Comparison of ENCODE assay signal across 8 mouse cellular contexts in the genomic region with DNA sequence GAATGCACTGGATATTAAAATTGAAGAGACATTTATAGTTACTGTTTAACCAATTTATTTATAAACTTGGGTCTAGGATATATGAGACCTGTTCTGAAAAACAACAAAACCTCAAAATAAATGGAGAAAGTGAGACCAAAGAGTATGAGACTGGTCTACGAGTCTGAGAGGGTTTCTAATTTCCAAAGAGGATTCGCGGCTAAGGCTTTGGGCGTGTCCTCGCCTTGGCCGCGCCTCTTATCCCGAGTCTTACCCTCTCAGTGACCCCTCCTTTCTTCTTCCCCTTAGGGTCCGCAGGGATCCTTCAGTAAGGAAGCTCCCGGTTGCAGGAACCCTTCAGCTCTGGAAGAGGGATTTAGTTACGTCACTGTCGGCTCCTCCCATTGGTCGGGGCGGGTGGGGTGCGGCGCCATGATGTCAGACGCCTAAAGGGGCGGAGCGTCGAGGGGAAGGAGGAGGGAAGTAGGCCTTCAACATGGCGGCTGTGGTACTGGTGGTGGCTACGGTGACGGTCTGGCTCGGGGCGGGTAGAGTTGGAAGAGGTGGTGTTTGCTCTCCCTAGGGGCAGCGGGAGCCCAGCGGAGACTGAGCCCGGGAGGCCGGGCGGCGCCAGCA. TPM values are rescaled to one million over a fixed set of nuclear protein-coding genes. Genes with fewer than 3 reads are reported as not detected.
DNase-seq lines count a peak whose midpoint lies in the region; ATAC-seq lines count a peak whose summit lies in the region.

A gene (plus strand): TSS at position 413 of the 615 bp plus-strand sequence.

- peak; percentile 97 for ATAC-seq in megakaryocyte progenitor cell, adult 5-6 weeks (replicated peaks; ENCODE audit: poor library complexity)

- DNase-seq in adipocyte (ENCODE audit: low spot score): peak; percentile 98
- peak; percentile 98 for DNase-seq in embryo, embryonic 10 days (ENCODE audit: low spot score)
- peak; percentile 90 for DNase-seq in gastrocnemius, postnatal 10 days
- peak; percentile 98 for DNase-seq in induced T-regulatory cell, adult 2 months (ENCODE audit: low read depth)
- peak; percentile 79 to 91 for DNase-seq in left cerebral cortex, adult 9 months (ENCODE audit: low spot score in 2 of 2)
- peak; percentile 89 for DNase-seq in right cerebral cortex, postnatal 14 days
- DNase-seq in urinary bladder, postnatal 36 days (ENCODE audit: low spot score in 2 of 2): peak; percentile 84 to 94

RNA-seq across cellular contexts. Expression of the gene that starts here (rescaled TPM):
- 10 to 100 TPM; 39.9 to 43.7 TPM for total RNA-seq in gastrocnemius, postnatal 10 days (2021)
- 21.1 and 28.6 TPM in 2 replicates for total RNA-seq in megakaryocyte progenitor cell, adult 5-6 weeks (2015)
- total RNA-seq in megakaryocyte progenitor cell, adult 5-6 weeks (2017): 23.2 and 27.4 TPM in 2 replicates

Comparison
In these comparisons a context has a peak if more than half of its experiments do, and no peak if none do; other contexts are left out.
1. Peak in every context shown above with its lines: DNase-seq and ATAC-seq.